Mouse (Mus musculus): ENCODE results near the gene S1pr2. TPM values are rescaled to one million over a fixed set of nuclear protein-coding genes. Genes with fewer than 3 reads are reported as not detected.

Gene S1pr2
- polyA plus RNA-seq, 1 experiment from 2014 or later = 36.1 TPM

- ATAC-seq (ENCODE audit: low FRiP score, low TSS enrichment) = no peak
Observed at GRCm38 (mm10) chr9:20966747-20967146, 9.8 kb downstream of the S1pr2 start.

DNA sequence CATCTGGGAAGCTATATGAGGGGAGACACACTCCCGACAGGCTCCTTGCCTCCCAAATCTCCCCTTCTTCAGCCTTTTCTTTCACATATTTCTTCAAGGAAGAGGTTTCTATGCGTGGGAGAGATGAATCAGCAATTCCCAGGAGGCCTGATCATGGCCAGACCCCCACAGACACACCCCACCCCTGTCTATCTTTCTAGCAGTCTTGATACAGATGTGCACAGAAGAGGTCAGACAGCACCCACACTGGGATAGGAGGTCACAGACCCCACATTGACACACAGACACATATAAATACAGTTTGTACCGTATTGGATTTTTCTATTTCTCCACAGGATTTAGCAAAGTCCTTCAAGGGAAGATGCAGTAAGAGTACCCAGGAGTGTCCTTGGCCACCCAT, 10.6 kb downstream of the S1pr2 start:
- Histone ChIP-seq H3K27ac (ENCODE audit: low read depth, low read length) (no peak overlapping the region), H3K9ac (ENCODE audit: low read depth, low read length) (no peak overlapping the region), H3K9me3 (ENCODE audit: control insufficient read depth, low read length) (no peaks in the 10 kb centered on the region), H3K4me3 (ENCODE audit: low read length) (no peak overlapping the region), H3K27me3 (ENCODE audit: control insufficient read depth, insufficient read depth, low read length) (no peaks in the 10 kb centered on the region), H3K4me2 (replicated peaks; ENCODE audit: low read depth, low read length) (no peak overlapping the region), H3K36me3 (ENCODE audit: control insufficient read depth, insufficient read depth, low read length) (peaks cover 42% of the 10 kb centered on the region), H3K4me1 (ENCODE audit: control insufficient read depth, insufficient read depth, low read length) (no peaks in the 10 kb centered on the region)
- ATAC-seq (ENCODE audit: low FRiP score, low TSS enrichment) = no peak
- 85% methylated on average over 3 of the region's 3 CpGs for WGBS

More at GRCm38 (mm10) chr9:20966747-20967146, 9.8 kb downstream of the S1pr2 start:
- Histone ChIP-seq H3K4me3 (ENCODE audit: low read length) (no peak overlapping the region), H3K4me1 (ENCODE audit: control insufficient read depth, insufficient read depth, low read length) (peaks cover 7% of the 10 kb centered on the region), H3K4me2 (replicated peaks; ENCODE audit: low read depth, low read length) (no peak overlapping the region), H3K36me3 (ENCODE audit: control insufficient read depth, insufficient read depth, low read length) (peaks cover 42% of the 10 kb centered on the region), H3K9me3 (ENCODE audit: control insufficient read depth, low read length) (no peaks in the 10 kb centered on the region), H3K27ac (ENCODE audit: low read depth, low read length) (no peak overlapping the region), H3K9ac (ENCODE audit: low read depth, low read length) (no peak overlapping the region), H3K27me3 (ENCODE audit: control insufficient read depth, insufficient read depth, low read length) (no peaks in the 10 kb centered on the region)
- 81% methylated on average over 5 of the region's 5 CpGs for WGBS

GRCm38 (mm10) chr9:20965606-20966005, 11.0 kb downstream of the S1pr2 start:
- Histone ChIP-seq H3K4me2 (replicated peaks; ENCODE audit: low read depth, low read length) (no peak overlapping the region), H3K27ac (ENCODE audit: low read depth, low read length) (no peak overlapping the region), H3K9ac (ENCODE audit: low read depth, low read length) (no peak overlapping the region), H3K9me3 (ENCODE audit: control insufficient read depth, low read length) (no peaks in the 10 kb centered on the region), H3K27me3 (ENCODE audit: control insufficient read depth, insufficient read depth, low read length) (no peaks in the 10 kb centered on the region), H3K4me3 (ENCODE audit: low read length) (no peak overlapping the region), H3K4me1 (ENCODE audit: control insufficient read depth, insufficient read depth, low read length) (no peaks in the 10 kb centered on the region), H3K36me3 (ENCODE audit: control insufficient read depth, insufficient read depth, low read length) (peaks cover 42% of the 10 kb centered on the region)
- WGBS = 87% methylated on average over 4 of the region's 4 CpGs
- no peak for ATAC-seq (ENCODE audit: low FRiP score, low TSS enrichment)

DNA sequence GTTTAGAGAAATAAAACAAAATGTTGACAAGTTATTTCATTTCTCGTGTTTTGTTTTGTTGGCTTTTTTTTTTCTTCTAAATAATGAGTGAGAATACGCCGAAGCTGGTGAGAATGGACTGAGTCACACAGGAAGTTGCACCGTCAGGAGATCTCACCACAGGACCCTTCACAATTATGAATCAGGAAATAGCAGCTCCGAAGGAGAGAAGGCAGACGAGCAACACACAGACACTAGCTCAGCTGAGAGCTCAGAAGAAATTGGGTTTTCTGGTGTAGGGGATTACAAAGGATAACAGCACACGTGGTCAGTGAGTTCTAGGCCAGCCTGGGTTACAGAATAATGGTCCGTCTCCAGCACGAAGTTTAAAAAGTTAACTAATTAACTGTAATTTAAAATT, 15.0 kb downstream of the S1pr2 start:
- H3K4me2 ChIP-seq (replicated peaks; ENCODE audit: low read depth, low read length) = no peak overlapping the region
- H3K36me3 ChIP-seq (ENCODE audit: control insufficient read depth, insufficient read depth, low read length) = peaks cover 15% of the 10 kb centered on the region
- H3K4me3 ChIP-seq (ENCODE audit: low read length) = no peak overlapping the region
- H3K27me3 ChIP-seq (ENCODE audit: control insufficient read depth, insufficient read depth, low read length) = no peaks in the 10 kb centered on the region
- H3K27ac ChIP-seq (ENCODE audit: low read depth, low read length) = no peak overlapping the region
- no peaks in the 10 kb centered on the region for H3K9me3 ChIP-seq (ENCODE audit: control insufficient read depth, low read length)
- ATAC-seq (ENCODE audit: low FRiP score, low TSS enrichment) = no peak
- H3K4me1 ChIP-seq (ENCODE audit: control insufficient read depth, insufficient read depth, low read length) = no peaks in the 10 kb centered on the region
- WGBS = 73% methylated on average over 9 of the region's 9 CpGs
- no peak overlapping the region for H3K9ac ChIP-seq (ENCODE audit: low read depth, low read length)

GRCm38 (mm10) chr9:20959430-20959938, 17.1 kb downstream of the S1pr2 start, which contains the start of gene Dnmt1:
Dnmt1 (minus strand) TSS chr9:20959888.
- no peak within 1 kb of the TSS for H3K4me3 ChIP-seq (ENCODE audit: low read length)
- H3K27me3 ChIP-seq (ENCODE audit: control insufficient read depth, insufficient read depth, low read length) = no peaks in the 10 kb centered on the region
- H3K4me2 ChIP-seq (replicated peaks; ENCODE audit: low read depth, low read length) = no peak within 1 kb of the TSS
- H3K9me3 ChIP-seq (ENCODE audit: control insufficient read depth, low read length) = no peaks in the 10 kb centered on the region
- no peaks in the 10 kb centered on the region; the same call in 1 of the 2 replicates for H3K36me3 ChIP-seq (ENCODE audit: control insufficient read depth, insufficient read depth, low read length)
- H3K27ac ChIP-seq (ENCODE audit: low read depth, low read length) = no peak within 1 kb of the TSS
- WGBS = 90% methylated on average over 2 of the region's 2 CpGs
- no peak for ATAC-seq (ENCODE audit: low FRiP score, low TSS enrichment)
- no peaks in the 10 kb centered on the region for H3K4me1 ChIP-seq (ENCODE audit: control insufficient read depth, insufficient read depth, low read length)
- no peak within 1 kb of the TSS for H3K9ac ChIP-seq (ENCODE audit: low read depth, low read length)

GRCm38 (mm10) chr9:20956989-20957388, 19.6 kb downstream of the S1pr2 start:
- H3K9me3 ChIP-seq (ENCODE audit: control insufficient read depth, low read length) = no peaks in the 10 kb centered on the region
- no peak overlapping the region for H3K9ac ChIP-seq (ENCODE audit: low read depth, low read length)
- 0 out of 2 replicates have a peak, but pooled peaks cover 6% of the 10 kb centered on the region for H3K4me1 ChIP-seq (ENCODE audit: control insufficient read depth, insufficient read depth, low read length)
- H3K27me3 ChIP-seq (ENCODE audit: control insufficient read depth, insufficient read depth, low read length) = no peaks in the 10 kb centered on the region
- no peak overlapping the region for H3K4me2 ChIP-seq (replicated peaks; ENCODE audit: low read depth, low read length)
- ATAC-seq (ENCODE audit: low FRiP score, low TSS enrichment) = no peak
- H3K27ac ChIP-seq (ENCODE audit: low read depth, low read length) = no peak overlapping the region
- H3K36me3 ChIP-seq (ENCODE audit: control insufficient read depth, insufficient read depth, low read length) = no peaks in the 10 kb centered on the region
- 68% methylated on average over 3 of the region's 3 CpGs for WGBS
- H3K4me3 ChIP-seq (ENCODE audit: low read length) = no peak overlapping the region

- H3K4me1 ChIP-seq (ENCODE audit: control insufficient read depth, insufficient read depth, low read length) = peaks cover 21% of the 10 kb centered on the region; the same call in 1 of the 2 replicates
- H3K27me3 ChIP-seq (ENCODE audit: control insufficient read depth, insufficient read depth, low read length) = no peaks in the 10 kb centered on the region
- H3K27ac ChIP-seq (ENCODE audit: low read depth, low read length) = peak overlapping the region; percentile 91
- 0 out of 2 replicates have a peak, but pooled peaks cover 4% of the 10 kb centered on the region for H3K36me3 ChIP-seq (ENCODE audit: control insufficient read depth, insufficient read depth, low read length)
- under 1% methylated on average over 45 of the region's 51 CpGs for WGBS
- H3K4me2 ChIP-seq (replicated peaks; ENCODE audit: low read depth, low read length) = peak overlapping the region; percentile 84
- H3K9ac ChIP-seq (ENCODE audit: low read depth, low read length) = peak overlapping the region; percentile 66
- H3K4me3 ChIP-seq (ENCODE audit: low read length) = peak overlapping the region; percentile 58
- peak; percentile 95 for ATAC-seq (ENCODE audit: low FRiP score, low TSS enrichment)
- H3K9me3 ChIP-seq (ENCODE audit: control insufficient read depth, low read length) = no peaks in the 10 kb centered on the region
Observed at GRCm38 (mm10) chr9:20952520-20953227, 23.9 kb downstream of the S1pr2 start.

DNA sequence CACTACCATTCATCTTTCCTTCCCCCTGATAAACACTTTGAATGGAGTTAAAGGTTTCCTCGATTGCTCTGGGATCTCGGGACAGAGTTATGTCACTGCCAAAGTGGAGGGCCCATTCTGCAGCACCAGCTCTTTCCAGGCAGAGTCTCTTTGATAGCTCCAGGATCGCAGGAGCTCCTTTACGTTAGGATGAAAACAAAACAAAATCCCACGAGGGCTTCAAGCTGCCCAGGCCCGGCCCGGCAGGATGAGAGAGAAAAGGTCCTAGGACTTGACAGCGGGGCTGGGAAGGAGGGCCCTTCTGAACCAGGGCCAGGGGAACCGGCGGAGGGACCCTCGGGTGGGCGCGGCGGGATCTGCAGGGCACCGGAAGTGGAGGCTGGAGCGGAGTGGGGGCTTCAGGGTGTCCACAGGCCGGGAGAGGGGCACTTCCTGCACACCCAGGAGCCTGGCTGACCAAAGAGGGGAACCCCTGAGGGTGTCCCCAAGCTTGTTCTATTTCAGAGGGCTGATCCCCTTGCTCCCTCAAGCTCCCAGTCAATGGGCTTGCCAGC, 24.5 kb downstream of the S1pr2 start:
- 0 out of 2 replicates have a peak, but pooled peaks cover 4% of the 10 kb centered on the region for H3K36me3 ChIP-seq (ENCODE audit: control insufficient read depth, insufficient read depth, low read length)

GRCm38 (mm10) chr9:20951441-20951840, 25.1 kb downstream of the S1pr2 start:
- 9% methylated on average over 14 of the region's 14 CpGs for WGBS
- peaks cover 21% of the 10 kb centered on the region; the same call in 1 of the 2 replicates for H3K4me1 ChIP-seq (ENCODE audit: control insufficient read depth, insufficient read depth, low read length)
- ATAC-seq (ENCODE audit: low FRiP score, low TSS enrichment) = no peak

More for the DNA sequence above, 24.5 kb downstream of the S1pr2 start:
- Histone ChIP-seq H3K4me3 (ENCODE audit: low read length) (peak overlapping the region; percentile 58), H3K4me1 (ENCODE audit: control insufficient read depth, insufficient read depth, low read length) (peaks cover 21% of the 10 kb centered on the region; the same call in 1 of the 2 replicates), H3K27ac (ENCODE audit: low read depth, low read length) (peak overlapping the region; percentile 91), H3K4me2 (replicated peaks; ENCODE audit: low read depth, low read length) (peak overlapping the region; percentile 84), H3K9ac (ENCODE audit: low read depth, low read length) (peak overlapping the region; percentile 66), H3K9me3 (ENCODE audit: control insufficient read depth, low read length) (no peaks in the 10 kb centered on the region), H3K27me3 (ENCODE audit: control insufficient read depth, insufficient read depth, low read length) (no peaks in the 10 kb centered on the region)
- WGBS = 2% methylated on average over 17 of the region's 17 CpGs
- peak; percentile 73 for ATAC-seq (ENCODE audit: low FRiP score, low TSS enrichment)

More at GRCm38 (mm10) chr9:20951441-20951840, 25.1 kb downstream of the S1pr2 start:
- peaks cover 5% of the 10 kb centered on the region; the same call in 1 of the 2 replicates for H3K36me3 ChIP-seq (ENCODE audit: control insufficient read depth, insufficient read depth, low read length)
- peak overlapping the region; percentile 58 for H3K4me3 ChIP-seq (ENCODE audit: low read length)
- H3K27me3 ChIP-seq (ENCODE audit: control insufficient read depth, insufficient read depth, low read length) = no peaks in the 10 kb centered on the region
- peak overlapping the region; percentile 91 for H3K27ac ChIP-seq (ENCODE audit: low read depth, low read length)
- H3K9me3 ChIP-seq (ENCODE audit: control insufficient read depth, low read length) = no peaks in the 10 kb centered on the region
- H3K4me2 ChIP-seq (replicated peaks; ENCODE audit: low read depth, low read length) = peak overlapping the region; percentile 84
- peak overlapping the region; percentile 66 for H3K9ac ChIP-seq (ENCODE audit: low read depth, low read length)

All from kidney, embryonic 14.5 days (tissue).